Mouse (Mus musculus) adrenal gland, postnatal 4 days (tissue): Measurements from ENCODE around the gene Ces3b. TPM values are rescaled to one million over a fixed set of nuclear protein-coding genes. Genes with fewer than 3 reads are reported as not detected.

ENCODE experiments used
- DNase-seq, 2 experiments: peaks; one replicate each; pipeline ENCODE4 v3.0.0; 2021 to 2022; ENCODE audit warnings: low spot score in 2 of 2, mixed read lengths in 2 of 2
- total RNA-seq, 2 experiments: library from RNA; stranded (reverse); gene quantifications; 2 replicates each; pipeline ENCODE4 v1.2.3; 2021

The Ces3b gene
- total RNA-seq, 2 experiments from 2014 or later, result not detected

- DNase-seq, result no peak
Measured at GRCm38 (mm10) chr8:105142395-105142794, 58.8 kb downstream of the Ces3b start.

Other genes starting within 250 kb of the Ces3b start
- gene Ces2c, start 236.7 kb upstream of the Ces3b start, total RNA-seq, result under 1 TPM in 1 of 2 experiments, not detected in 1; 0.34 TPM
- gene Ces2e, start 157.5 kb upstream of the Ces3b start, total RNA-seq, result 1 to 10 TPM; 2.0 to 5.9 TPM
- gene Ces2f, start 136.4 kb upstream of the Ces3b start, total RNA-seq, result under 1 TPM in 1 of 2 experiments, not detected in 1; 0.14 TPM
- gene Ces2g, start 122.0 kb upstream of the Ces3b start, total RNA-seq, result 1 to 10 TPM; 5.6 to 7.6 TPM
- under 1 TPM; 0.34 to 0.85 TPM for gene Ces2h, start 82.9 kb upstream of the Ces3b start, total RNA-seq
- 10 to 100 TPM in 1 of 2 experiments, 1 to 10 TPM in 1; 1.2 to 41.5 TPM for gene Ces3a, start 35.2 kb upstream of the Ces3b start, total RNA-seq
- not detected for gene Ces4a, start 48.0 kb downstream of the Ces3b start, total RNA-seq
- 10 to 100 TPM; 66.4 to 70.2 TPM for gene Cbfb, start 86.9 kb downstream of the Ces3b start, total RNA-seq
- 10 to 100 TPM; 33.3 to 38.1 TPM for gene D230025D16Rik, start 141.4 kb downstream of the Ces3b start, total RNA-seq
- 10 to 100 TPM; 10.4 to 11.3 TPM for gene B3gnt9, start 171.4 kb downstream of the Ces3b start, total RNA-seq
- gene Tradd, start 180.9 kb downstream of the Ces3b start, total RNA-seq, result 10 to 100 TPM; 15.9 to 17.4 TPM
- gene Fbxl8, start 180.9 kb downstream of the Ces3b start, total RNA-seq, result 1 to 10 TPM; 3.2 to 3.5 TPM
- gene Hsf4, start 186.0 kb downstream of the Ces3b start, total RNA-seq, result under 1 TPM; 0.42 to 0.53 TPM
- 1 to 10 TPM; 1.8 to 2.7 TPM for gene Nol3, start 192.4 kb downstream of the Ces3b start, total RNA-seq
- gene 4931428F04Rik, start 206.1 kb downstream of the Ces3b start, total RNA-seq, result 10 to 100 TPM in 1 of 2 experiments, 1 to 10 TPM in 1; 9.1 to 10.4 TPM
- gene Exoc3l, start 212.3 kb downstream of the Ces3b start, total RNA-seq, result 10 to 100 TPM; 25.7 to 30.9 TPM
- gene E2f4, start 213.9 kb downstream of the Ces3b start, total RNA-seq, result 10 to 100 TPM; 50.5 to 55.7 TPM
- 10 to 100 TPM in 1 of 2 experiments, 1 to 10 TPM in 1; 9.2 to 13.6 TPM for gene Elmo3, start 221.8 kb downstream of the Ces3b start, total RNA-seq
- gene Lrrc29, start 242.5 kb downstream of the Ces3b start, total RNA-seq, result 10 to 100 TPM; 14.3 to 16.3 TPM
- 10 to 100 TPM; 48.5 to 49.2 TPM for gene Tmem208, start 242.6 kb downstream of the Ces3b start, total RNA-seq